Mouse (Mus musculus) spleen, postnatal 14 days (tissue): Measurements from ENCODE around the gene Prkcsh.

Source experiments
- DNase-seq, 2 experiments: peaks; one replicate each; pipeline ENCODE4 v3.0.0; 2021 to 2022; ENCODE audit warnings: low spot score in 2 of 2

Gene Prkcsh

DNA sequence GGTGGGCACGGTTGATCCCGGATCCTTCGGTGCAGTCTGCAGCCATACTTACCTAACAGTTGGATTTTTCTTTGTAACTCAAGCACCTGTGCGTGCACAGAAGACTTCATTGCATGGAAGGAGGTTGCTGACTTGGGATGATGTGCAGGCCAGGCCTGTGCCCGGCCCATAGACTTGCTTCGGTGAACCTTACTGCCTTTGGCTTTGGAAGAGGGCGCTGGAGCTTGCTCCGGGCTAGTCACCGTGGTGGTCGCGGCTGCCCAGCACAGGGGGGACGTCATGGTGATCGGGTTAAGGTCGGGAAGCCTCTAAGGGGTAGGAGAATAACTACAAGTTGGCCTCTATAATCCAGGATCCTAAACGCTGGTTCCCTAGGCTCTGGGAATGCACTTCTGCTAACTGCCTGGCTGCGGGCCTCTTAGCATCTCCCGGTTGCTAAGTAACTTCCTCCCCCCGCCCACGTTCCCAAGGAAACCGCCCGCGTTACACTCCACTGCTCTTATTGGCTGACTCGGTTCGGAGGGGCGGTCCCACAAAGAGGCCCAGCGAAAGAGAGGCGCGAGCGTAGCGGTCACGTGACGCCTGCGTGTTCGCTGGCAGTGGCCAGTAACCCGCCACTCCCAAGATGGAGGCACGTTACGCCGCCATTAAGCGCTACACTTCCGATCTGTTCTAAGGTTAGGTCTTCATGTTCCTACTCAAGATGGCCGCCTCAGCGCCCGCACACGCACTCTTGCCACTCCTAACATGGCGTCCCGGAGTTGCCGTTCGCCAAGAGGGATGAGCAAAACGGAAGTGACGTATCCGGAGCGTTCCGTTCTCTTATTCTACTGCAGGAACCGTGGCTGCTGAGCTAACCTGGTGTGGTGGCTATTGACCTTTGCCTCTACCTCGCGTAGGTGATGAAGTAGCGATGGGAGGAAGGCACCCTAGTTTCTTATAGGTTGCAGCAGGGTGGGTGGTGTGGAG, at the start of gene Prkcsh, which contains the start of gene Ccdc151:
Prkcsh (plus strand) TSS at position 613 of the 969 bp plus-strand sequence.
Ccdc151 (minus strand) TSS at position 441 of the 969 bp plus-strand sequence.
- peak; percentile 94 to 97 for DNase-seq

DNA sequence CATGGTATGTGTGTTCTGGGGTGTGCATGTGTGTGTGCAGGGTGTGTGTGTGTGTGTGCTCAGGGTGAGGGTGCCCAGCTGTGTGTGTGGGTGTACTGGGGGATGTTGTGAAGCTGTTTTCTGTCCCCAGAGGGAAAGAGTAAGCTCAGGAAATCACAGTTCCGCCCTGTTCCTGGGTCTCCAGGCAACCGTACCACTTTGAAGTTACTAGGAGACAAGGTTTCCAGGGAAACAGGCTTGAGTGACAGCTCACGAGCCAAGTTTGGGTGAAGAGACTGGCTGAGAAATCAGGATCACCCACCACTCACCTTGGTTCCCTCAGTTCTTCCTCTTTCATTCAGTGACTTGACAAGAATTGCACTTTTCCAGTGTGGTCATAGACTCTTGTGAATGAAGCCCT, 49.0 kb upstream of the Prkcsh start:
- no peak for DNase-seq

DNA sequence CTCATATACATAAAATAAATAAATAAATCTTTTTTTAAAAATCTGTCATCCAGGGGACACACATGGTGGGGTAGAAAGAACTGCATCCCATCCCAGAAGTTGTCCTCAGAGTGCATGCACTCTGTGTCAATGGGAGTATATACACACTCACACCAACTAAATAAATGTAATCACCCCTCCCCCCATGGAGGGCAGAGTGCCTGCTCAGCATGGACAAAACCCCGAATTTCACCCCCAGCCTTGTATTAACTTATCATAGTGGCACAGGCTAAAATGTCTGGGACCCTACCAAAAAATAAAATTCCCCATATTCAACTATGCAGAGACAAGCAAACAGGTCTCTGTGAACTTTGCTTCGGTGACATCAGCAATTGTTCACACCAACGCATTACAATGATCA, 48.0 kb upstream of the Prkcsh start:
- DNase-seq = no peak

DNA sequence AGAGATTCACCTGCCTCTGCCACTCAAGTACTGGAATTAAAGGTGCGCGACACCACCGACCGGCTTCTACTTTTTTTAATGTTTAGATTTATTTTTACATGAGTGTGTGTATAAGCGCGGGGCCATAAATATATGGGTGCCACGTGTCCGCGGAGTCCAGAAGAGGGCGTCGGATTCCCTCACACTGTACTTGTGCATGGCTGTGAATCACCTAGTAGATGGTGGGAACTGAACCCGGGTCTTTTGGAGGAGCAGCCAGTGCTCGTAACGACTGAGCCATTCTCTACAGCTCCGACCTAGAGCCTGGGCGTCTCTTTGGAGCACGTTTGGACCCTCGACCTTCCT, 47.4 kb upstream of the Prkcsh start:
- DNase-seq = no peak

DNA sequence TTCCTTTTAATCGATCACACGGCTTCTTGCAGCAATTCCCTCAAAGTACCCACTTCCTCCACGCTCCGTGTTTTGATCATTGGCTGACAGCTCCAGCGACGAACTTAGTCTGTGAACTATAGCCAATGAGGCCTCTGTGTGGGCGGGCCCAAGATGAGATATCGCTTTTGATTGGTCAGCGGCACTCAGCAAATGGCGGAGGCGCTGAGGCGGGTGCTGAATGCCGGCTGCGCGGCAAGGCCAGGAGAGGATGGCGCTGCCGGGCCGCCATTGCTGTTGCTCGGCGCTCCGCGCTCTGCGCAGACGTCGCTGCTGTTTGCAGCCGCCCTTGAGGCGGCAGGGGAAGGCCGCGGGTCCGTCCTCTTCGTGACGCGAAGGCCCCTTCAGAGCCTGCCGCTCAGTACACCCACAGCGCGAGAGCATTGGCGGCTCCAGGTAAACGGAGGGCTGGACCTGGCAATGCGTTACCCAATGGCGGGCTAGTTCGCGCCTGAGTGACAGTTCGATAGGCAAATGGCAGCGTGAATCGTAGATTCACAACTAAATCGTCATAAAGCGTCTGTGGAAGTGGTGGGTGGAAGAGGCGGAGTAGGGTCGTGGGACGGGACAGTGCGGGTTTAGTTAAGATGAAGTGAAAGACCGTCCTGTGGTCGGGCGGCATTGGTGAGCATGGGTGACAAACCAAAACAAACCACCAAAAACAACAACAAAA, 46.9 kb upstream of the Prkcsh start, which contains the start of gene Swsap1:
Swsap1 (plus strand) TSS at position 186 of the 712 bp plus-strand sequence.
- peak; percentile 96 to 97 for DNase-seq

DNA sequence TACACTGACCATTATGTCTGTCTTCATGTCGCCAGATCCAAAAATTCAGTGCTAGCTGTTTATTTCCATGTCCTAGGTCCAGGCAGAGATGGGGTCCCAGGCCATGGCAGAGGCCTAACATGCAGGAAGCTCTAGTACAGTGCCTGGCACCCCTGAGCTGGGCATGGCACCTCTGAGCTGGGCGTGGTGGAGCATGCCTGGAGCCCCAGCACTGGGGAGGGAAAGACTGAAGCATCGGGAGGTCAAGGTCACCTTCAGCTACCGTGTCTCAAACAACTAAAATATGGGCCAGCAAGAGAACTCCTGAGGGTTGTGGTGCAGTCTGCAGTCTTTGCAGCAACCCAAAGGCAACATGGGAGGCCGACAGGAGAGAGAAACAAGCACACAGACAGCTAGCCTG, 44.2 kb upstream of the Prkcsh start:
- DNase-seq = no peak

DNA sequence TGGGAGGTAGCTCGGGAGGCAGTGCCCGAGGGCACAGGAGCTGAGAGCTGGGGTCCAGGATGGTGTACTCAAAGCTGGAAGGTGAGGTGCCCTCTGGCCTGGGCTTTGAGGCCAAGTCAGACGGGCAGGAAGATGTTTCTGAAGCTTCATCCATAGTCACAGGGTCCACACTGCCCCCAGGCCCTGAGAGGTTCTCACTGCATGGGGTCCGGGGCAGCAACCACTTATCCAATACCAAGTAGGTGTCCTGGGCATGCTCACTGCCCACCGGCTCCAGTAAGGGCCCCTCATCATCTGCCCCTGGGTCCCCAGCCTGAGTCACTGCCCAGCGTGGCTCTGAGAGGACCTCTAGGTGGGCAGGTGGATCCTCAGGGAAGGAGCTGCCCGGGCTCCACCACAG, 43.4 kb upstream of the Prkcsh start:
- DNase-seq = no peak

DNA sequence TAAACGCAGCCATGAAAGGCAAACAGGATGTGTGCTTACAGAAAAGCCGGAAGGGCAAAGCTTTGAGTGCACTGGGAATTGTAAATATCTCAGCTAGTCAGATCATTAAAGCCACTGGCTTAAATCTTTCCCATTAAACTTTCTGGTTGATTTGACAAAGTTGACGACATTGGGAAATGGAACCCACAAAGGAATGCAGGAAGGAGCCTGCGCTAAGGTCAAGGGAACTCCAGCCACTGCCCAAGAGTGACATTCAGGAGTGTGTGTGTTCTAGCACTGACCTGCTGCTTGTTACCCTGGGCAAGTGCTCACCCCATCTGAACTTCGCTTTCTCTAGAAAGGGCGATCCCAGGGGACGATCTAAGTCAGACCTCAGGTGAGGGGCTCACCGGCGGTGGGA, 42.5 kb upstream of the Prkcsh start:
- DNase-seq = no peak

DNA sequence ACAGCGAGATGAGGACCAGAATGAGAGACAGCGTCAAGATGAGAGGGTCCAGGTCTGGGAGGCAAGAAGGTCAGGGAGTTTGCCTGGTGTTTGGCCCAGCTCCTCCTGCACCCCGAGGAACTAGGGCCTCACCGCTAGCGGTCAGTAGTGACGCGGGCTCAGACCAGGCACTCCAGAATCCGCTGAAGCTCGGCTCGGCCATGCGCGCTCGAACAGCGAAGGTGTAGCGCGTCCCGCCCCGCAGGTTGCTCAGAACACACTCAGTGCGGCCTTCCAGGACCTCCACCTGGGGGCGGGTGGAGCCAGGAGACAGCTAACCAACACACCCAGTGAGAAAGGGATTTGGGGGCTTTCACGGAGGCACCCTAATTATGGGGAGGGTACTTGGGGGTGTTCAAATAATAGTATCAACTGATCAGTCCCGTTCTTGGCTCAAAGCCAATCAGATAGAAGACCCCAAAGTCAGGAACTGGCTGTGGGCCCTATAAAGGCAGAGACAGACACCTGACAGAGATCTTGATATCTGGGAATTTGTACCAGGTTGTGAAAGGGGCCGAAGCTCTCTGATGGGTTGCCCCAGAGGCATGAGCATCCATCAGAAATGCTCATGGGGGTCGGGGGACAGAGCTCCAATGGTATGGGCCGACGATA, 41.9 kb upstream of the Prkcsh start:
- no peak for DNase-seq

DNA sequence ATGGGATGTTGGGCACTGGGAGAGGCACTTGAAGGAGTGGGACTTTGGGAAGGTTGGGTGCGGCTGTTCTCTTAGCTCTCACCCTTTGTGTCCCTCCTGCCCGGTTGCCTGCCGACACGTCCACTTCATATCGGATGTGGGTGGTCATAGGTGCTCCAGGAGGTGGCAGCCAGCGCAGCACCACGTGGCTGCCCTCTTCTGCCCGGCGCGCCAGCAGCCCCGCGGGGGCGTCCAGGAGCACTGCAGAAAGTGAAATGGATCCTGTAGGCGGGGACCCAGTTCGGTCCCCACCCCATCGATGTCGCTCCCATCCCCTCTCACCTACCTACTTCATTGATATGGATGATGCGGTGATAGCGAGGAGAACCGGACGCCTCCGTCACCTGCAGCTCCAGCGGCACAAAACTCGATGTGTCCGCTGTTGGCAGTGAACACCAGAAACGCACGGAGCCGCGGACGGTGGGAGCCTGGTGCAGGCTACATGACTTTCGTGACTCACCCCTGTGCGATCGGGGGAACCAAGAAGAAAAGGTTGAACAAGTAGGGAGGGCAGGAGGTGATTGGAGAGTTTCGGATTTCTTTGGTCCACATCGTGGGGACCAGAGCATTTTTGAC, 41.1 kb upstream of the Prkcsh start:
- no peak for DNase-seq

DNA sequence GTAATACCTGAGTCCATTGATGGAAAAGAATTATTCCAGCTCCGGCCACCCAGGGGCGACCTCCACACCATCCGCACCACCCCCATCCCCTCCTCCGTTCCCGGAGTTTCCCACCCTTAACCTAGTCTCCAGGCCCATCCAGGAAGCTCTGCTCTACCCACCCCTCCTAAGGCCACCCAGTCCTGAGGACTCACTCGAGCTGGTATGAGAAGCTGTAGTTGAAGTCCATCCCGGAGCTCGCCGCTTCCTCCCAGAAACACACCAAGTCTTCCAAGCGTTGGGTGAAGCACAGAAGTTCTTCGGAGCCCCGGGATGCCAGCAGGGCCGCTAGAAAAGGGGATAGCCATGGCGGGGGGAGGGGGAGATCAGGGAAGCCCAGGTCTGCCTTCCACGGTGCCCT, 40.6 kb upstream of the Prkcsh start:
- DNase-seq = no peak

DNA sequence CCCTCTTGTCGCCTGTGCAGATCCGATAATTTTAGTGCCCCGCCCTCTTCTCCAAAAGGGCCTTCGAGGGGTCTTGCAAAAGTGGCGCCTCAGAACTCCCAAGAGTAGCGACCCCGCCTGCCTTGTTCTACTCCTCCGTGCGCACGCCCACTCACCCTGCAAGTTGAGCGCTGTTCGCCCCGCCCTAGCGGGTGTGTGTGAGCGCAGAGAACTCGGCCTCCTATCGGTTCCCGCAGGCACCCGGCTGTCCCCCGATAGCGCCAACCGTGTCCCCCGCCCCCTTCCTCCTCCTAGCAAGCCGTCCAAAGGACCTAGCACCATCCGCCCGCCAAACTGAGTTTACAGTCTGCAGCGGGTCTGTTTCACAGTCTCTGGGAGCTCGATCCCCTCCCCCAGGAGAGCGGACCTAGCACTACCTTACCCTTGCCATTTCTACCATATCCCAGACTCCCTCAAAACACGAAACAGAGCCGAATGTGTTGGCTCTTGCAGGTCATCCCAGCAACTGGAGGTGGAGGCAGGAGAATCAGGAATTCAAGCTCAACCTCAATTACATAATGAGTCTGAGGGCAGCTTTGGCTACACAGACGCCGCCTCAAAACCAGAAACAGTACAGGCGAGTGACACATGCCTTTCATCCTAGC, 40.1 kb upstream of the Prkcsh start:
- peak; percentile 86 to 91 for DNase-seq

DNA sequence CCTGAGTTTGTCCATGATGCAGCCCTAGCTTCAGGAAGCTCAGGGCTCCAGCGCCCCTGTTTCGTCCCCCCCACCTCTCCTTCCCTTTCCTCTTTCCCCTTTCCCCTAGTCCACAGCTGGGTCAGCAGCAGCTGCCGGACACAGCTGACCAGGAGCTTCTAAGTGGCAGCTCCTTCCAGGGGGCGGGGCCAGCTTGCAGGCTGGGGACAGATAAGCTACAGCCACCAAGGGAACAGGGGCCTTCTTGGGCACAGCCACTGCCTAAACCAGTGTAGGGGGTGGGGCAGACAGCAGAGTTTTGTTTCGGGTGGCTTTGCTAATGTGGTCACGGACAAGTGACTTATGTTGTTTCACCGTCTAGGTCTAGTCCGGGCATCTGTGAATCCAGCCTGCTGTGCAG, 39.2 kb upstream of the Prkcsh start, which contains the start of gene Epor:
Epor (minus strand) TSS at position 90 of the 400 bp plus-strand sequence.
- DNase-seq = peak; percentile 64 to 65

DNA sequence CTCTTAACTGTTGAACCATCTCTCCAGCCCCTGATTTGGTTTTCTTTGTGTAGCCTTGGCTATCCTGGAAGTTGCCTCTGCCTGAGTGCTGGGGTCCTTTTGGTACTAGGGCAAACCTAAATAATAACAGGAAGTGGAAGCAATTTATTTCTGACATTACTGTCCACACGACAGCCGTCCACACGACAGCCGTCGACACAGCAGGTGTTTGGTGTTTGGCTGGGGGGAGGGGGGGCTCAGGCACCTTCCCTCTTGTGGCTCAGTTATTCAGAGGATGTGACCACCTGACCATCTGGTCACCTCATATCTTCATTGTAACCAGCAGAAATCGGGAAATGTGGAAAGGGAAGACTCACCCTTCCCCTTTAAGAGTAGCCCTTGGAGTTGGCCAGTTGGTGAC, 33.7 kb upstream of the Prkcsh start:
- no peak for DNase-seq

DNA sequence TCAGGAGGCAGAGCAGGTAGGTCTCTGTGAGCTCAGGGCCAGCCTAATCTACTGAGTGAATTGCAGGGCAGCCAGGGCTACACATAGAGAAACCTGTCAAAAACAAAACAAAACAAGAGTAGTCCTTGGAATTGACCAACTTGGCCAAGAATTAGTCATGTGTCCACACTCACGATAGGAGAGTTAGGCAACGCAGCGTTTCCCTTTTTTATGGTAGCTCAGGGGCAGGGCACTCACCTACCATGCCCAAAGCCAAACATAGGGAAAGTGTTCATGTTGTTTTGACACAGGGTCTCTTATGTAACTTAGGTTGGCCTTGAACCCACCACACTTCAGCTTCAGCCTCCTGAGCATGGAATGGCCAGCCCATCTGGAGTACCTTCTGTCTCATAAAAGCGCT, 33.3 kb upstream of the Prkcsh start:
- DNase-seq = no peak

DNA sequence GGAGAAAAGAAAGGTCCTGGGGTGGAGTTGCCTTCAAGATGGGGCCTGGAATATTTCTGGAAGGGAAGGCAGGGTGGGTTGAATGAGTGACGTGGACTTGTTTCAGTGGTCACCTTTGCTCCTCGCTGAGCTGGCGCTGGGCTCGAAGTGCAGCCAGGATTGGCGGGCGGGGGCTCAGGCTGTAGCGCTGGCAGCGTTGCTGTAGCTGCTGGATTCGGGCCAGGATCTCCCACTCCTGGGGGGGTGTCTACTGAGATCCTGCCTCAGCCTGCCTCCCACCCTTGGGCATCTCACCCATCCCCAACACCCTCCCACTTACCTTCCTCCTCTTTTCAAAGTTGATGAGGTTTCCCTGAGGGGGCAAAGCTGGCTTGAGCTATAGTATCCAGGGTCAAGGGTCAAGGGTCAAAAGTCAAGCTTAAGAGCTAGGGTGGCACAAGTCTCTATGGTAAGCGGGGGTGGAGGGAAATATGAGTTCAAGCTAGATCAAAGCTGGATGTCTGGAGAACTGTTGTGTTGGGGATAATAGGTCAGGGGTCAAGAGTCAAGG, 25.9 kb upstream of the Prkcsh start:
- DNase-seq = no peak

DNA sequence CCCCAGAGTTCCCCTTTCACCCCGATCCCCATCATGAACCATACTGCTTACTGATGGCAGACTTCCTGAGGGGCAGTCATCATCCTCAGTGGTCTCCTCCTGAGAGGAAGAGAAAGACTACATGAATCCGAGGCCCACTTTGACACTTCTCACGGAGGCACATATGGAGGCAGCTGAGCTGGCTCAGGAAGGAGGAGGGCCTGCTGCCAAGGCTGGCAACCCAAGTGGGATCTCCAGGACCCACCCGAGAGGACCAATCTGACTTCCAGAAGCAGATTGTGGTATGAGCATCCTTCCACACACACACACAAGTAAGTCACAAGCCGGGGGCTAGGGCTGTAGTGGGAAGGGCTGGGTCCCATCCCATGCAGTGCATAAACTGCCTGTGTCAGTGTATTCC, 25.3 kb upstream of the Prkcsh start:
- DNase-seq = no peak

DNA sequence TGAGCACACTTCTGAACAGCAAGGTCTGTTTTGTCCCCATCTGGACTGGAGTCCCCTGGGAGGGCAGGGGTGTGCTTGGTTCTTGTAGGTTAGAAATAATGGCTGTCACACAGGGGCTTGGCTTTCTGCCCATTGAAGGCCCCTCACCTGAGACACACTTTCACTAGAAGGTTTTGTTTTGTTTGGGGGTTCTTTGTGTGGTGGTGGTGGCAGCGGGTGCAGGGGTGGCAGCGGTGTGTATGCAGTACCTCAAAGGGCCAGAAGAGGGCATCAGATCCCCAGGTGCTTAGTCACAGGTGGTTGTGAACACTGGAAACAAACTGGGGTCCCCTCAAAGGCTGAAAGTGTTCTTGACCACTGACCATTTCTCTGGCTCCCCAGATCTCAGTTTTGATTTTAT, 24.6 kb upstream of the Prkcsh start:
- DNase-seq = peak; percentile 31 to 60

DNA sequence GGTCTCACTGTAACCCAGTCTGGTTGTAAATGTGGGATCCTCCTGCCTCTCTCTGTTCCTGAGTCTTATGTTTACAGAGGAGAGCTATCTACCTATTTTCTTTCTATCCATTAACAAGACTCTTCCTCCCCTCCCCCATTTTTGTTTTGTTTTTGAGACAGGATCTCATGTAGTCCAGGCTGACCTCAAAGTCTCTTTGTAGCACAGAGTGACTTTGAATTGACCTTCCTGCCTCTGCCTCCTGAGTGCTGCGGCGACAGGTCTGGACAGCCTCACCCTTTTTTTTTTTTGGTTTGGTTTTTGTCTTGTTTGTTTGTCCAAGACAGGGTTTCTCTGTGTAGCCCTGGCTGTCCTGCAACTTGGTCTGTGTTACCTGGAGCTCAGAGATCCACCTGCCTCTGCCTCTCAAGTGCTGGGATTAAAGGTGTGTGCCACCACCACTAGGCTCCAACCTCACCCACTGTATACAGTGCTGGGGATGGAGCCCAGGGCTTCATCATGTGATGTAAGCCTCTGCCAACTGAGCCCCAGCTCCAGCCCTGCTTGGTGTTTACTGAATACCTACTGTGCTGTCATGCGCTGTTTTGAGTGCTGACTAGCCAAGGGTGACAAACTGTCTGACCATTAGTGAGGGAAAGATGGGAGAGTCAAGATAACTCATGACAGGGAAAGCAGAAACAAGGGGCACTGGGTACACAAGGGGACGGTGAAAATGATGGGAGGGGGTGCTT, 24.0 kb upstream of the Prkcsh start:
- no peak for DNase-seq

DNA sequence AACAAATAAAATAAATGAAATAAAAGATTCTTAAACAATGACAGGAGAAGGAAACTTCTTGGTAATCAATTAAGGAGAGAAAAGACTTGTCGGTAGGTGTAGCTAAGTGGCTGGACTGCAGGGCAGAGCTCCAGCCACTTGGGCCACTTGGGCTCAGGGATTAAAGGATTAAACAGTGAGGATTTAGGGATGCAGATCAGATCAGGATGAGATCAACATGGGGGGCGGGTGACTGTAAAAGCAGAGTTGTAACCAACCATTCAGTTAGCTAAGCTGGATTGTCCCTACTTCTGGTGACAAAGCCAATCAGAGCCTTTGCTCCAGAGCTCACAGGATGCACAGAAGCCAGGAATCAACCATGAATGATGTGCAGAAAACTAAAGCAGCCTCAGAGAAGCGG, 18.7 kb upstream of the Prkcsh start:
- no peak for DNase-seq
